Mouse (Mus musculus): ENCODE data around the gene Fam98b. TPM values are rescaled to one million over a fixed set of nuclear protein-coding genes. Genes with fewer than 3 reads are reported as not detected.

Fam98b gene
- polyA plus RNA-seq, 1 experiment from 2014 or later, result 13.0 TPM

DNA sequence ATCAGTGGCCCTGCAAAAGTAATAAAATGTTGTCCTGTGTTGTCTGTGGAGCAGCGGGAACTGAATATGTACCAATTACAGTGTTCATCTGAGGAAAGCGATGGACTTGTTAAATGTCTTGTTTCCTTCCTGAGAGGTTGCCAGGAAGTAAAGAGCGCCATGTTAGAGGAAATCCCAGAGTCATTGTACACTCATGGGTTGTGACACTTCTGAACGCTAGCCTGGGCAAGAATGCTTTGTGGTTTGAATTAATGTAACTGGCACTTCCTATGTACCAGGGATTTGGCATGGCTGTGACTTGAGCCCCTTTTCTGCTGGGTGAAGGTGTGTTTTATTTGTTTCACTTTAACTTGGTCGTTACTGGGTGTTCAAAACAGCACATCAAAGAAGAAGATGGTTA, 12.6 kb downstream of the Fam98b start:
- Histone ChIP-seq H3K9ac (ENCODE audit: low read depth, low read length) (no peak overlapping the region), H3K4me1 (replicated peaks; ENCODE audit: control insufficient read depth, insufficient read depth, low read length) (no peaks in the 10 kb centered on the region), H3K27me3 (ENCODE audit: control insufficient read depth, insufficient read depth, low read length) (no peaks in the 10 kb centered on the region), H3K4me2 (replicated peaks; ENCODE audit: low read depth, low read length) (no peak overlapping the region), H3K27ac (ENCODE audit: low read depth, low read length) (no peak overlapping the region), H3K4me3 (ENCODE audit: low read depth, low read length) (no peak overlapping the region), H3K36me3 (ENCODE audit: control insufficient read depth, insufficient read depth, low read length) (0 out of 2 replicates have a peak, but pooled peaks cover 4% of the 10 kb centered on the region), H3K9me3 (ENCODE audit: control insufficient read depth, low read length) (no peaks in the 10 kb centered on the region)
- 90% methylated on average over 5 of the region's 5 CpGs for WGBS
- DNase-seq (ENCODE audit: low spot score), result no peak
- ATAC-seq (ENCODE audit: low FRiP score), result no peak

DNA sequence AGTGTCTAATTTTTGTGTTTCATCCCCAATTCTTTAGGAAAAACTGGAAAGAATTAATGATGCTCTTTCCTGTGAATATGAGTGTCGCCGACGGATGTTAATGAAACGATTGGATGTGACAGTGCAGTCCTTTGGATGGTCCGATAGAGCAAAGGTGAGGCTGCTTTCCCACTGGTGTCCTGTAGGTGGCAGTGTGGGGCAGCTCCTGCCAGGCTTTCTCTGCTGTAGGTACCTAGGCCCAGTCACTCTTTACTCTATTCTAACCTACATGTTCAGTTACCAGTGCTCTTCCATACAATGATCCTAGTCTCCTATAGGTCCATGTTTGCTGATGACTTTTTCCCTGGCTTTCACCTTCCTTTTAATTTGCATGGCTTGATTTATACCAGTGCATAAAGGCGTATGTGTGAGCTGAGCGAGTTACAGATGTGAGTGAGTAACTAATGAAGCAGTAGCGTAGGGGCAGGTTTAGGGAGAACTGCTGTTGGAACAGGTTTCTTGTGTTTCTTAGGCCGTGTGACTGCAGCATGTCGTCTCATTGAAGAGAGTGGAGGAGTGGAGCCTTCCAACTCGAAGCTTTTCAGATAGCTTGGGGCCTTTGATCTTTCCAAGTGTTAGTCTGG, 14.4 kb downstream of the Fam98b start:
- no peaks in the 10 kb centered on the region for H3K4me1 ChIP-seq (replicated peaks; ENCODE audit: control insufficient read depth, insufficient read depth, low read length)
- H3K9me3 ChIP-seq (ENCODE audit: control insufficient read depth, low read length), result no peaks in the 10 kb centered on the region
- no peak overlapping the region for H3K27ac ChIP-seq (ENCODE audit: low read depth, low read length)
- H3K36me3 ChIP-seq (ENCODE audit: control insufficient read depth, insufficient read depth, low read length), result 0 out of 2 replicates have a peak, but pooled peaks cover 4% of the 10 kb centered on the region
- peak; percentile 56 for ATAC-seq (ENCODE audit: low FRiP score)
- H3K27me3 ChIP-seq (ENCODE audit: control insufficient read depth, insufficient read depth, low read length), result no peaks in the 10 kb centered on the region
- WGBS, result 73% methylated on average over 11 of the region's 11 CpGs
- peak; percentile 79 for DNase-seq (ENCODE audit: low spot score)
- no peak overlapping the region for H3K9ac ChIP-seq (ENCODE audit: low read depth, low read length)
- H3K4me2 ChIP-seq (replicated peaks; ENCODE audit: low read depth, low read length), result no peak overlapping the region
- H3K4me3 ChIP-seq (ENCODE audit: low read depth, low read length), result no peak overlapping the region

DNA sequence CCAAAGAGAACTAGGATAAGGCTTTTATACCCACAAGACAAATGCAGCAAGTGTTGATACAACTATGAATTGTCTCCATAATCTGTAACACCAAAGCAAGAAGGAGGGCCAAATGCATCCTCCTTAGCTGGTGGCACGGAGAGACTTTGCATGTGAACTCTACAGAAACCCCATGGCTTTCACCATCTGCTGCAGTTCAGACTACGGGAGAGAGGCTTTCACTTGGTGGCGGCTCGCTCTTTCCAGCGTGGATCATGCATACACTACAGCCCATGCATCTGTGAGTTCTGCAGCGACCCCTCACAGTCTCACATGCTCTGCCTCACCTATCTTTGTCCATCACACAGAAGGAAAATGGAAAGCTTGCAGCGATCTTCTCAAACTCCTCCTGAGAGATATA, 38.8 kb downstream of the Fam98b start:
- DNase-seq (ENCODE audit: low spot score) (no peak), ATAC-seq (ENCODE audit: low FRiP score) (no peak)
- no peak overlapping the region for H3K4me3 ChIP-seq (ENCODE audit: low read depth, low read length)
- 90% methylated on average over 7 of the region's 7 CpGs for WGBS
- no peak overlapping the region for H3K4me2 ChIP-seq (replicated peaks; ENCODE audit: low read depth, low read length)
- no peaks in the 10 kb centered on the region for H3K36me3 ChIP-seq (ENCODE audit: control insufficient read depth, insufficient read depth, low read length)
- no peak overlapping the region for H3K9ac ChIP-seq (ENCODE audit: low read depth, low read length)
- H3K4me1 ChIP-seq (replicated peaks; ENCODE audit: control insufficient read depth, insufficient read depth, low read length), result no peaks in the 10 kb centered on the region
- H3K9me3 ChIP-seq (ENCODE audit: control insufficient read depth, low read length), result no peaks in the 10 kb centered on the region
- H3K27ac ChIP-seq (ENCODE audit: low read depth, low read length), result no peak overlapping the region
- no peaks in the 10 kb centered on the region for H3K27me3 ChIP-seq (ENCODE audit: control insufficient read depth, insufficient read depth, low read length)

DNA sequence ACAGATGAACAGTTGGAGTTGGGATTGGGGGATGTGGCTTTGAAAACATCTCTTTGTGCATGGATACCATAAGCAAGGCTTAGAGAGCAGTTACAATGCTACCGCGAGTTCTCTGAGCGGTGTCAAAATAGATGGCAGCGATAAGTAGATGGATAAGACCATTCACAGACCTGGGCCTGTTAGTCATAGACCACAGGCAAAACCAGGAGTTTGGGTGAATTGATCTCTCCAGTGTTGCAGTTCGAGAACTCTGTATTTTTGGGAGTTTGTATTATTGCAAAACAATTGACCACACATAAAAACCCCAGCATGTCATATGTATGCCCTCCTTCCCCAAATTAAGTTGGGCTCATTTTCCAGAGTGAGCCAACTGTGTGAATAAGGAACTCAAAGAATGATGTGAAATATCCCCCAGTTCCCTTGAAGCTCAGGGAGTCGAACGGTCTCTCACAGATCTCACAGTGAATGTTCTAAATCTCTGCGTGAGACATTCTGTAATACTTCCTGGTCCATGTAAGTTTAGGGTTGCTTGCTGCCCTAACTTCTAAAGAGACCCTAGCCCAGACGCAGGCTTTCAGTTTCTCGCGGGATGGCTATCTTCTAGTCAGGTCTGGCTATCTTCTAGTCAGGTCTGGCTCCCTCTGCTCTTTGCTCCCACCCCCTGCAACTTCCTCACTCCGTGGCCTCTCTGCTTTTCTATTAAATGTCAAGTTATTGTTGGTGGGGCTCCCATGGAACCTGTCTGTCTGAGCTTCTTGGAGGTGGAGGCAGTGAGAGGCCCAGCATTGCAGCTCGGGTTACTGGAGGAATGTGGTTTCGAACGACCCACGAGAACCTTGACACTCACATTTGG, 50.3 kb downstream of the Fam98b start:
- H3K9me3 ChIP-seq (ENCODE audit: control insufficient read depth, low read length), result no peaks in the 10 kb centered on the region
- 82% methylated on average over 16 of the region's 16 CpGs for WGBS
- no peak overlapping the region for H3K4me2 ChIP-seq (replicated peaks; ENCODE audit: low read depth, low read length)
- no peak overlapping the region for H3K9ac ChIP-seq (ENCODE audit: low read depth, low read length)
- no peaks in the 10 kb centered on the region for H3K4me1 ChIP-seq (replicated peaks; ENCODE audit: control insufficient read depth, insufficient read depth, low read length)
- no peaks in the 10 kb centered on the region for H3K27me3 ChIP-seq (ENCODE audit: control insufficient read depth, insufficient read depth, low read length)
- no peak overlapping the region for H3K27ac ChIP-seq (ENCODE audit: low read depth, low read length)
- no peak for ATAC-seq (ENCODE audit: low FRiP score)
- no peak overlapping the region for H3K4me3 ChIP-seq (ENCODE audit: low read depth, low read length)
- no peaks in the 10 kb centered on the region for H3K36me3 ChIP-seq (ENCODE audit: control insufficient read depth, insufficient read depth, low read length)
- no peak for DNase-seq (ENCODE audit: low spot score)

- no peak overlapping the region for H3K9ac ChIP-seq (ENCODE audit: low read depth, low read length)
- no peak for ATAC-seq (ENCODE audit: low FRiP score)
- H3K27me3 ChIP-seq (ENCODE audit: control insufficient read depth, insufficient read depth, low read length), result no peaks in the 10 kb centered on the region
- WGBS, result 91% methylated on average over 12 of the region's 12 CpGs
- H3K4me1 ChIP-seq (replicated peaks; ENCODE audit: control insufficient read depth, insufficient read depth, low read length), result no peaks in the 10 kb centered on the region
- H3K4me3 ChIP-seq (ENCODE audit: low read depth, low read length), result no peak overlapping the region
- no peak overlapping the region for H3K4me2 ChIP-seq (replicated peaks; ENCODE audit: low read depth, low read length)
- no peak overlapping the region for H3K27ac ChIP-seq (ENCODE audit: low read depth, low read length)
- H3K36me3 ChIP-seq (ENCODE audit: control insufficient read depth, insufficient read depth, low read length), result no peaks in the 10 kb centered on the region
- H3K9me3 ChIP-seq (ENCODE audit: control insufficient read depth, low read length), result no peaks in the 10 kb centered on the region
- no peak for DNase-seq (ENCODE audit: low spot score)
These were observed 54.1 kb downstream of the Fam98b start for GRCm38 (mm10) chr2:117303391-117304350.

GRCm38 (mm10) chr2:117304941-117305340, 55.4 kb downstream of the Fam98b start:
- no peaks in the 10 kb centered on the region for H3K9me3 ChIP-seq (ENCODE audit: control insufficient read depth, low read length)
- no peak overlapping the region for H3K4me2 ChIP-seq (replicated peaks; ENCODE audit: low read depth, low read length)
- H3K27me3 ChIP-seq (ENCODE audit: control insufficient read depth, insufficient read depth, low read length), result no peaks in the 10 kb centered on the region
- ATAC-seq (ENCODE audit: low FRiP score), result no peak
- H3K4me3 ChIP-seq (ENCODE audit: low read depth, low read length), result no peak overlapping the region
- DNase-seq (ENCODE audit: low spot score), result no peak
- H3K9ac ChIP-seq (ENCODE audit: low read depth, low read length), result no peak overlapping the region
- H3K27ac ChIP-seq (ENCODE audit: low read depth, low read length), result no peak overlapping the region
- H3K36me3 ChIP-seq (ENCODE audit: control insufficient read depth, insufficient read depth, low read length), result no peaks in the 10 kb centered on the region
- no peaks in the 10 kb centered on the region for H3K4me1 ChIP-seq (replicated peaks; ENCODE audit: control insufficient read depth, insufficient read depth, low read length)
- 95% methylated on average over 5 of the region's 5 CpGs for WGBS

DNA sequence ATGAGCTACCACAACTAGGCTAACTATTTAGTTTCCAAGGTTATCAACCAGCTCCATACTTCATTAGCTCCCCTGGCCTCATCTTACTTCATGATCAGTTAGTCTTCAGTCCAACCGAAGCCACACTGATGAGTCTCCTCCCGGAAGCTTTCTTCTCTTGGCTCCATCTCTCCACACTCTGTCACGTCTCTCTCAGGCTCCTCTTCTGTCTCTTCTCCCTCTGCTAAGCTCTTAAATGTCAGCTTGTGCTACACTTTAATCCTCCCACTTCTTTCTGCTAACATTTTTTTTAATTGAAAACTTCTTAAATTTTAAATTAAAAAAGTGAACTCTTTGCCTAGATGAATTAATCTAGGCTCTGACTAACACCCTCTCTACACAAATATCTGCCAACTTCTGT, 58.4 kb downstream of the Fam98b start:
- H3K4me3 ChIP-seq (ENCODE audit: low read depth, low read length), result no peak overlapping the region
- H3K27me3 ChIP-seq (ENCODE audit: control insufficient read depth, insufficient read depth, low read length), result no peaks in the 10 kb centered on the region
- no peak for ATAC-seq (ENCODE audit: low FRiP score)
- no peak overlapping the region for H3K9ac ChIP-seq (ENCODE audit: low read depth, low read length)
- DNase-seq (ENCODE audit: low spot score), result no peak
- no peaks in the 10 kb centered on the region for H3K36me3 ChIP-seq (ENCODE audit: control insufficient read depth, insufficient read depth, low read length)
- H3K4me1 ChIP-seq (replicated peaks; ENCODE audit: control insufficient read depth, insufficient read depth, low read length), result no peaks in the 10 kb centered on the region
- H3K27ac ChIP-seq (ENCODE audit: low read depth, low read length), result no peak overlapping the region
- no peaks in the 10 kb centered on the region for H3K9me3 ChIP-seq (ENCODE audit: control insufficient read depth, low read length)
- 90% methylated on average over 3 of the region's 3 CpGs for WGBS
- H3K4me2 ChIP-seq (replicated peaks; ENCODE audit: low read depth, low read length), result no peak overlapping the region

DNA sequence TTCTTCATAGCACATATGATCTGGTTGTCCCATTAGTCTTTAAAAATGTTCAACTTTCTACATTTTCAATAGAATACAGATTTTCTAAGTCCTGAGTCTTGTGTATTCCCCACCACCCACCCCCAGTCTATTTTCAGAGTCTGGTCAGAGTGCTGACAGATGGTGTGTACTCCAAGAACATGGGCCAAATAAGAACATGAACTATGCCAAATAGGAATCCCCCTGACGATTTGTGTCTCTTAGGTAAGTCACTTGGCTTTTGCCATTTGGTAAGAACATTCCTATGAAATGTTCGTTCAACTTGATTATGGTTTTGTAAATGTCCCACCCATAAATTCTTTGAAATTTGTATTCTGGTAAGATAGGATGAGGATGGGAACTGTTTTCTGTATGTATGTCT, 59.5 kb downstream of the Fam98b start:
- Histone ChIP-seq H3K4me3 (ENCODE audit: low read depth, low read length) (no peak overlapping the region), H3K4me1 (replicated peaks; ENCODE audit: control insufficient read depth, insufficient read depth, low read length) (no peaks in the 10 kb centered on the region), H3K9me3 (ENCODE audit: control insufficient read depth, low read length) (no peaks in the 10 kb centered on the region), H3K36me3 (ENCODE audit: control insufficient read depth, insufficient read depth, low read length) (no peaks in the 10 kb centered on the region), H3K27ac (ENCODE audit: low read depth, low read length) (no peak overlapping the region), H3K9ac (ENCODE audit: low read depth, low read length) (no peak overlapping the region), H3K27me3 (ENCODE audit: control insufficient read depth, insufficient read depth, low read length) (no peaks in the 10 kb centered on the region), H3K4me2 (replicated peaks; ENCODE audit: low read depth, low read length) (no peak overlapping the region)
- no peak for ATAC-seq (ENCODE audit: low FRiP score)
- DNase-seq (ENCODE audit: low spot score), result no peak
- WGBS, result 79% methylated on average over 2 of the region's 2 CpGs
